Mouse (Mus musculus): ENCODE results near the gene Ggt6.

The Ggt6 gene

DNA sequence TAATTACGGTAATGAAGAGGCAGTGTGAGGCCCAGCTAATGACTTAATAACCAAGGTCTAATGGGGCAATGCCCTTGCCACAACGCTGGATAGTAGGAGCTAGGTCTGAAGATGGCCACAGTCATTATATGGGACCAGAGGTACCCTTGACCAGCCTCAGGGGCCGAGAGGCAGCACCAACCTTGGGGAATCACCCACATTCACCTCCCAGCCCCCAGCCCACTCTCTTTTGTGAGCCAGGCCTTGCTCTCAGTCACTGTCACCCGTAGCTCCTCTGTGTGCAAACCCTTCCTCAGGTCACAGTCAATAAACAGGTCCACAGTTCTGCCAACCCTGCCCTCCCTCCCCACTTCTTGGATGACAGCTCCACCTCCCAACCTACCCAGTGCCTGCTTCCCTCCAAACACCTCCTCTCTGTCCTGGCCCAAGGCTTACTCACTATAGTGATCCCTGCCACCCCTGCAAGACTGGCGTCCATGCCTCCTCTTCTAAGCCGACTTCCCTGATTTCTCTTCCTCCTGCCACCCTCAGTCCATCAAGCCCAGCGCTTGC, 40.8 kb downstream of the Ggt6 start:
- DNase-seq (ENCODE audit: low read depth), result no peak

DNA sequence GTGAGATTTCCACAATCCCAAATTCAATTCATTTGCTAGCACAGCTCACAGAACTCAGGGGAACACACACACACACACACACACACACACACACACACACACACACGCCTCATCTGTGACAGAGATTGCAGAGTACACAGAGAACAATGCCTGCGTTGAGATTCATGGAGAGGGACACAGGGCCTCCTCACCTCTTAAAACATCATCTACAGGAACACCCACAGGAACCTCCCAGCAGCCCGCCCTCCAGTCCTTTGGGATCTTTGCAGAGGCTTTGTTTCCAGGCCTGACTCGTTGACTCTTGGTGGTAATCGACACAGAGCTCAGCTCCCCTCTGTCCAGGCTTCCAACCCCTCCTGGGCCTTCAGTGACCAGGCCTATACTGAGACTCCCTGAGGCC, 41.9 kb downstream of the Ggt6 start:
- DNase-seq (ENCODE audit: low read depth), result no peak

DNA sequence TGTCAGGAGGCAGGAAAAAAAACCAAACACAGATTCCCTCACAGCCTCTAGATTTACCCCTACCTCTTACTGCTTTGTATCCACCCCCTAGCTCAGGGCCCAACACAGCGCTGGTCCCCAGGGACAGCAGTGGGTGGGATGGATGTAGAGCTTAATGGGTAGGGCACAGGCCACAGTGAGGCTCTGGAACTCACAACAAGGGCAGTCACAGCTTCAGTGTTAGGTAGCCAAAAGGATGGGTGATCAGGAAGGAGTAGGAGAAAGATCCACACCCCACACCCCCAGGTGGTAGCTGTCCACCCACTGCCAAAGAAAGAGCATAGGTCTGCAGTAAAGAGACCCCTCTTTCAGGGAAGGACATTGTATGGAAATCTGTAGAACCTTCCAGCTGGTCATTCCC, 42.3 kb downstream of the Ggt6 start:
- DNase-seq (ENCODE audit: low read depth), result no peak

DNA sequence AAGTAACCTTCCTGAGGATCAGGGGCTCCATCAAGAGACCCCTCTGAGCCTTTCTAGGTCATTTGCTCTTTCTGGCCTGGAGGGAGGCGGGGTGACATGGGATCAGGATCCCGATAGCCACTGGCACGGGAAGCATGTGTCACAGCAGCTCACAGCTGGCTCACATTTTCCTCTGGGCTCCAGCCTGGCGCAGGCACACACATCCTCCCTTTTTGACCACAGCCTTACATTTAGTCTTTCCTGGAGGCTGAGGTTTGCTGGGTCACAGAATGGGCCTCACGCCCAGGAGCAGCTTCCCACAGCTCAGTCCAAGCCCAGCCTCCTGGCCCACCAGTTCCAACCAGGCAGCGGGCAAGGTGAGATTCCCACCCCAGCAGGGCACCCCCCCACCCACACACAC, 42.9 kb downstream of the Ggt6 start:
- no peak for DNase-seq (ENCODE audit: low read depth)

DNA sequence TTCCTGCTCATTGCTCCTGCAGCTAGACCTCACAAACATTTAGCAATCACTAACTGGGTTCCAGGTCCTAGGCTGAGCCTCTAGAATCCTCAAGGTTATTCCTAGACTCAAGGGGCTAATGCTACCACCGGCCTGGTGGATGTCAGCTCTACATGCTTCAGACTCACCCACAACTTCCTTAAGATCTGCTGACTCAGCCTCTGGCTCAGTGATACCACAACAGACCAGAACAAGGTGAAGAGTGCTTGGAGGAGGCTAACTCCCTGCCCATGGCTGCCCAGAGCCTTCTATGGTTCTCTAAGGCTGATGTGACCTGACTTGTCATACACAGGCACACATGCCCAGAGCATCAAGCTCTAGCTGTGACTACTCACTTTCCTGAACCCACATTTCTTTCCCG, 44.2 kb downstream of the Ggt6 start:
- DNase-seq (ENCODE audit: low read depth), result no peak

DNA sequence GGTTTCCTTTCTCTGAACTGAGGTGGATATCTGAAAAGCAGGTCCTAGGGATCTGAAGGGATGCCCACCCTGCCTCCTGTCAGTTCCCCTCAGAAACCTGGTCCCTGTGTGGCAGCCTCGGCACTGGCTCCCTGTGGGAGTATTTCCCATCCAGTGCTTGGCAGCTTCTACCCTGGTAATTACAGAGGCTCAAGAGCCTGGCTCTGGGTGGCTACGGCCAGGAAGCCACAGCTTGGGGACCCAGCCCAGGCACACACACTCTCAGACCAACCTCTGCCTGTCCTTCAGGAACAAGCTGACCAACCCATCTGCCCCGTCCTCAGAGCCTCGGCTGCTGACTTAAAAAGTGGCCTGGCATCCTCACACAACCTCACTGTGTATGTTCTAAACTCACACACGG, 46.0 kb downstream of the Ggt6 start:
- DNase-seq (ENCODE audit: low read depth), result no peak

DNA sequence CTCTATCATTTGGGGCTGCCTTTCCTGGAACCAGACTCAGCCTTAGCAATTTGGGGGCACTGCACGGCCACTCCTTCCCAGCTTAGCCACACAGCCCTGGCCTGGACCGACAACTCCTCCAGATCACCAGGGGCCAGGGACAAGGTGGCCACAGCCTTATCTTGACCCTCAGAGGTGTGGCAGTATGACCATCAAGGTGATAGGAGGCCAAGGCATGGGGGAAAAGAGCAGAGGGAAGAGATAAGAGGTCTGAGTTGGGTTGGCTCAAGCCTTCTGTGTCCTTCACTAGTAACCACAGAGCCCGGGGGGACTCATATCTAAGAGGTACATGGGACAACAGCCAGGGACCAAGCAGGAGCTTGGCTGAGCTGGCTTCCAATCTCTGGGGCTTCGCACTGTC, 46.6 kb downstream of the Ggt6 start:
- no peak for DNase-seq (ENCODE audit: low read depth)

DNA sequence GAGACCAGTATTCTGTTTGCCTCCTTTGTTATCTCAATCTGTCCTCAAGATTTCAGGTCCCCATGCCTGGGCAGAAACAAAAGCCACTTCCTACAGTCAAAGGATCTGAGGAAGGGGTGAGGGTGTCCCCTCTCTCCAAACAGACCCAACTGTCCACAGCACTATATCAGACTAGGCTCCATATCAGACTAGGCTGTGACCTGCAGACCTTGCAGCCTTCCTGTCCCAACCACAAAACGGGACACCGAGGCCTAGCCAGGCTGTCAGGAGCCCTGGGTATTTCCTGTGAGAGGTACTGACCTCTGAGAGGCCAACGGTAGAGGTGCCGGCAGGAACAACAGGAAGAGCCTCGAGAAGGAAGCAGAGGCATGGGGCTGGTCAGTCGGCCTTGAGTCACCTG, 49.2 kb downstream of the Ggt6 start:
- no peak for DNase-seq (ENCODE audit: low read depth)

DNA sequence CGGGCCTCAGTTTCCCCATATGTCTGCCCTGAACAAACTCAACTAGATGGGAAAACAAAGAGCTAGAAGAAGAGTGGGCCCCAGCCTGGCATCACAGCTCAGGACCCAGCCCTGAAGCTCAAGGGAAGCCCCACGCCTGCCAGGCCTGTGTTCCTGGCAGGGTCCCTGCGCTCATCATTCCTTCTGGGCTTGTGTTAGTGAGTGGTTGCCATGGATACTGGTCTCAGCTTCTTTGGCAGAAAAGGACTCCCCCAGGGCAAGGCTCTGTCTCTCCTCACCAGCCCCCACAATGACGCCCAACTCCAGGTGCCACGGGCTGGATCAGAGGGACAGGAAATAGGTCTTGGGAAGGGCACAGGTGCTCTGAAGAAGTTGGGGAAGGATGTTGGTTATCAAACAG, 49.8 kb downstream of the Ggt6 start:
- no peak for DNase-seq (ENCODE audit: low read depth)

DNA sequence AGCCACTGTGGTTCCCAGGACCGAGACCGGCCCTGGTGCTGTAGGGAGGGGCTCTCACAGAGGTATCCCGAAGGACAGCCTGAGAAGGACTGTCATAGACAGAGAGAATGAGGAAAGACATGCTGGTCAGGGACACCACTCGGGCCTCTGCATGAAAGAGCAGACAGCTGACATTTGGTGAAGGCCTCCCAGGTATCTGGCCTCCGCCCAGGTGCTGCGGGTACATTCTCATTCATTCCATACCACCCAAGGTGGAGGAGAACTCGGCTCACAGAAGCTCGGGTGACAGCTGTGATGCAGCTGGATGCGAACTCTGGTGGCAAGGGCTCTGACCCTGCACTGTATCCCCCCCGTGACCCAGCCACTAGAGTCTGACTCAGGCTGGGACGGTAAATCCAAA, 50.6 kb downstream of the Ggt6 start:
- DNase-seq (ENCODE audit: low read depth), result no peak

DNA sequence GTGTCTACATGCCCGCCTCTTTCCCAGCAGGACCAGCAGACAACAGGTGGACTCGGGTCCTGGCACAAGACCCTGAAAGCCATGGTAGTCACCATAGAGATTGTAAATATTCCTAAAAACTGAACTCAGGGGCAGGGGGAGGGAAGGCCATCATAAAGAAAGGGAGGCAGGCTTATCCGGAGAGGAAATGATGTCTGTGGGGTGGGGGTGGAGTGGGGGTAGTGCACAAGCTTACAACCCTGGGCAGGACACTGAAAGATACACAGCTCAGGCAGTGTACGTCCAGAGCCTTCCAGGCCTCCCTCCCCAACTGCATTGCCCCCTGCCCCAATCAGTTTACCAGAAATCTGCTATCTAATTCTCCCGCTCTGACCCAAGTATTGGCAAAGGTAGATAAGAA, 51.8 kb downstream of the Ggt6 start:
- DNase-seq (ENCODE audit: low read depth), result no peak

DNA sequence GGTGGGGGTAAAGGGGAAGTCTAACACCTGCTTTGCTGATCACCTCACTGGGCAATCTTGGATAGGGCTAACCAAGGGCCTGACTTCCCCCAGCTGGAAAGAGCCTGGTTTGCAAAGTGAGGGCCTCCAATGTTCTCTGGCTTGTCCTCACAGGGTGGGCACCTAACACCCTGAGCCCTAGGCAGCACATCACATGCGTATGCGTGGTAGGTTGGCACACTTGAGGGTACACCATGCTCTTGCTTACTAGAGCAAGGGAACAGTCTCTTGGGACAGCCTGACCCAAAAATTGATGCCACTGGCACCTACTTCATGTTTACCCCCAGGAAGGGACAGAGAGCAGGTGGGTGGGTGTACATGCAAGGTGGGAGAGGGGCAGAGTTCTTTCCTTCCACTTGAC, 52.4 kb downstream of the Ggt6 start:
- DNase-seq (ENCODE audit: low read depth), result no peak

Measured in c-Kit-positive CD71-positive TER-119-negative erythroid progenitor cells, embryonic 14.5 days (primary cell).